Mouse (Mus musculus) urinary bladder, postnatal 4 days (tissue): Measurements from ENCODE around the gene Mgat4a.

Experiments
- DNase-seq, 2 experiments: peaks; one replicate each; pipeline ENCODE4 v3.0.0; 2021 to 2022; ENCODE audit warnings: low spot score in 2 of 2

Gene Mgat4a

DNA sequence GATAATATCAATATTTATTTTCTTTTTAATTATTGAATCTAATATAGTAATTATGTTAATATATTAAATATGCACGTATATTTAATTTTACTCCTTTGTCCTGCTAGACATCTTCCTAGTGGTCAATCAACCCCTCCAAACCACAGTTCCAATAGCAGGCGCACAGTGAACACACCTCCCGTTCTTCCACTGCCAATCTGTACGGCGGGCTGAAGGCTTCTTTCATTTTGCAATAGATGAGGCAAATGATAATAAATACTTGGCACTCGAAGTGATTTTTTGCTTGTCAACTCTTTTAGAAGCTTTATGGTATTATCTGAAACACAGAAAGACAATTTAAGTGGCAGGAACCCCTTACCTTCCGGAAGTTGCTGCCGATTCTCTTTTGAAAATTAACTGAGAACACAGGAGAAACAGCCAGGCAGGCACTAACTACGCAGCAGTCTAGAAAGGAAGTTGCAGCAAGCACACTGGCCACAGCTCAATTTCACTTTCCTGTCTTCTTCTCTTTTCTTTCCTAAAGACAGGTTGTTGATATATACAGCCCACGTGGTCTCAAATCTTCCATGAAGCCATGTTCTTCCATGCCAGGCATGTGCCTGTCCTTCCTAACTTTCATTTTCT is 45.0 kb downstream of the Mgat4a start:
- DNase-seq: no peak

- DNase-seq: no peak
Observed at GRCm38 (mm10) chr1:37495104-37495503, 45.7 kb downstream of the Mgat4a start.

DNA sequence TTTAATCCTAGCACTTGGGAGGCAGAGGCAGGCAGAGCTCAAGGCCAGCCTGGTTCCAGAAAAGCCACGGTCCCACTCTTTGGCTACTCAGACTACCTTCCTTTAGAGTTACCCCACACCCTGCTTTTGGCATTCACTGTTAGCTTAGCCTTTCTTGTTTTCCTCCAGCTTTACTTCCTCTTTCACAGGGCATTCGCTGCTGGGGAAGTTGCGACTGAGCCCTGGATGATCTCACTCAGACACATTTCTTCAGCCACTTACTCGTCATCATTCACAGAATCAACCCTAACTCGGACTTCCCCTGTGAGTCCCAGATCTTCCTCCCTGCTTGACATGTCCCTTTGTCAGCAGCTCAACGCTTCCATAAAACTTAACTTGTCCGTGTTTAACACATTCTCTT is 49.1 kb downstream of the Mgat4a start:
- no peak for DNase-seq

DNA sequence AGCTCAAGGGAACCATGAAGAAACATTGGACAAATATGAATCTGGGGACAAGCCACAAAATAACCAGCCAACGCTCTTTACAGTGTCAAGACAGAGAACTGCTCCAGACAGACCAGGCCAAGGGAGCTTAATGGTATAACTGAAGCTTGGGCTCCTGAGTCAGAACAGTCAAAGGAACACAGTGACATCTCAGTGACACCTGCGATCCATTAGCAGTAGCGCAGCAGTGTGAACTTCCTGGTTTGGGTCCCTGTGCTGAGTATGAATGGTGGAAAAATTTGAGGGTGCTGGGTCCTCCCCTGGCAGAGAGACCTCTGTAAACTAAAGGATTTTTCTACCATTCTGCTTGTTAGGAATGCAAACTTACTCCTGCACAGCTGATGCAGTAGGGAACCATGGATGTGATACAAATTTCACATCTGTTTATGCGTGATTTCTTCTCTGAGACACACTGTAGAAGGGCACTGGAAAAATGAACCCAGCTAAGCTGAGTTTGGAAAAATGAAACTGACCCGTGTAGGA is 50.1 kb downstream of the Mgat4a start:
- DNase-seq: no peak

DNA sequence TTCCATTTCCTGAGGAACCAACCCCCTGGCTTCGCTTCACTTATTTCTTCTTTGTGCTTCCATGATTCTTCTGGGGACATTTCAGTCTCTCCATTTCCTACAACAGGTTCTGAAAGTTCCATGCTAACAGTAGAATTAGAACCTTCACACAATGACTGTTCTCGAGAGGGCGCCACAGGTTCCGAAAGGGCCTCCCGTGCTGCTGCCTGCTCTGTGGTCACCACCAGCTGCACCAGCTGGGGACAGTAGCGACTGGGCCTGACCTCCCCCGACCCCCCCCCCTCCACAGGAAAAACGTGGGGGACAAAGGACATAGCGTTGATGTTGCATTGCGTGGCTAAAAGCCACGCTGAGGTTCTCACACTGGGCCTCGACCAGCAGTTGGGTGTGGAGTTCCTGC is 52.3 kb downstream of the Mgat4a start:
- no peak for DNase-seq

- DNase-seq: no peak
Observed at GRCm38 (mm10) chr1:37486994-37487393, 53.8 kb downstream of the Mgat4a start.

DNA sequence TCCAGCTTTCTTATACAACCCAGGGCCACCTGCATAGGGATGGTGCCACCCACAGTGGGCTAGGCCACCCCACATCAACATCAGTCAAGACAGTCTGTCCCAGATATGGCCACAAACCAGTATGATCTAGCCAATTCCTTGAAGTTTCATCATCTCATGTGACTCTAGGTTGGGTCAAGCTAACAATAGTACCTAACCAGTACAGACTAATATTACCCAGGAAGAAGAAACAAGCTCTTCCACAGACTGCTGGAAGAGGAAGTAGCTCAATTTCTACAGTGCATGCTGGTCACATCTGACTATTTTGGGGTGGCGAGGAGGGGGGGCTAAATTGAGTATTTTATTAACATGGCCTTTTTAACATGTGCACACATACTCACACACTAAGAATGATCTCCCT is 54.4 kb downstream of the Mgat4a start:
- DNase-seq: no peak

- no peak for DNase-seq
Observed at GRCm38 (mm10) chr1:37484612-37485011, 56.2 kb downstream of the Mgat4a start.

DNA sequence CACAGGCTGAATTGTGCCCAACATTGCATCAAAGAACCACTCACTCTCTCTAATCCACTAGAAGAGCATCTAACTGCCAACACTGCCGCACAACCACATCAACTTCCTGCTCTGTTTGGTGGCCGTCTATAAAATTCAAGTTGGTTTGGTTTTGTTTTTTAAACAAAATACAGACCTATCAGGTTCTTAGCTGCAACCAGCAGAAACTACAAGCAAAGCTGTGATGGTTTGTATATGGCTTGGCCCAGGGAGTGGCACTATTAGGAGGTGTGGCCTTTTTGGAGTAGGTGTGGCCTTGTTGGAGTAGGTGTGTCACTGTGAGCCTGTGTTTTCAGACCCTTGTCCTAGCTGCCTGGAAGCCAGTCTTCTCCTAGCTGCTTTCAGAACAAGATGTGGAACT is 59.5 kb downstream of the Mgat4a start:
- no peak for DNase-seq

DNA sequence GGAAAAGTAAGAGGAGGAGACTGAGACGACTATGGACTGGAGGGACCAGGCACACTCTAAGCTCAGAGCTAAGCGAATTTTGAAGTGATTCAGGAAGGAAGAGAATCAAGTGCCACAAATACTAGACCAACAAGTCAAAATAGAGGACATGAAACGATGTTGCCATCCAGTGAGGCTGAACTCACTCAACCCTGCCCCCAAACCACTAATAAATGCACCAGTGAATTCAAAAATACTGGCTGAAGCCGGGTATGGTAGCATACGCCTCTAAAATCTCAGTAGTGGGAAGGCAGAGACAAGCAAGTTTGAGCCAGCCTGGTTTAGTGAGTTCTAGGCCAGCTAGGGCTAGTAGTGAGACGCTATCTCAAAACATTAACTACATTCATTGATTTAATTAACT is 60.1 kb downstream of the Mgat4a start:
- no peak for DNase-seq

DNA sequence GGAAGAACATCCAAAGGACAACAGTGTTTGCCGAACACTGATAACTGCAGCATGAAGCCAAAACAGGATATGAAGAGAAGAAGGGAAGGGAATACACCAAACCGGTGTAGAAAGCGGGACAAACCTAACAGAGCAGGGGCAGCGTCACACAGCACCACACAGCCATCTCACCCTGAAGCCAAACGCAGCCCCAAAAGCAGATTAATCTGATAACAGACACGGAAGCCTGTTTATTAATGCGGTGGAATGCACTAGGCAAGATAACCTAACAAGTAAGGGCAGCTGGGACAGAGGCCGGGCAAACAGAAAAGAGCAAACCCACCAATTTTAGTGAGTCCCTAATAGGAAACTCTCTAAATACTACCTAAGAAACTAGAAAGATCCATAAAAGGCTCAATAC is 61.1 kb downstream of the Mgat4a start:
- DNase-seq: no peak

- no peak for DNase-seq
Observed at GRCm38 (mm10) chr1:37479074-37479473, 61.7 kb downstream of the Mgat4a start.

- no peak for DNase-seq
Observed at GRCm38 (mm10) chr1:37478416-37478815, 62.4 kb downstream of the Mgat4a start.

GRCm38 (mm10) chr1:37477928-37478327 is 62.9 kb downstream of the Mgat4a start:
- DNase-seq: no peak

- no peak for DNase-seq
Observed at GRCm38 (mm10) chr1:37477250-37477649, 63.6 kb downstream of the Mgat4a start.

GRCm38 (mm10) chr1:37475312-37475711 is 65.5 kb downstream of the Mgat4a start:
- no peak for DNase-seq

GRCm38 (mm10) chr1:37474634-37475190 is 66.1 kb downstream of the Mgat4a start:
- no peak for DNase-seq

DNA sequence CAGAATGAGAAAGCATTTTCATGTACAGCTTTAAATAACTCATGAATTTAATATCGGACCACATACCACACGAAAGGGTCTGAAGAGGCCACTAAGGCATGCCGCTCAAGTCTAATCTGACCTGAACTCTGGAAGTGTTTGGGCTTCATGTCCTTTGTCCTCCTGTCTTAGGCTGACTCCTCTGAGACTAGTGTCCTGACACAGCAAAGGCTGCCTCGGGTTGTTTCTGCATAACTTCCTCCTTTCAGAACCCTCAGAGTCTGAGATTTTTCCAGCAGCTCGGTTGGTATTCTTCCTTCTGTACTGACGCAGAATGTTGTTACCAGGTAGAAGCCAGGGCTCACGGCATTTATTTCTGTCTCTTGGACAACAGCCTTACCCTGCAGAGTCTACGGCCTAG is 66.8 kb downstream of the Mgat4a start:
- no peak for DNase-seq

DNA sequence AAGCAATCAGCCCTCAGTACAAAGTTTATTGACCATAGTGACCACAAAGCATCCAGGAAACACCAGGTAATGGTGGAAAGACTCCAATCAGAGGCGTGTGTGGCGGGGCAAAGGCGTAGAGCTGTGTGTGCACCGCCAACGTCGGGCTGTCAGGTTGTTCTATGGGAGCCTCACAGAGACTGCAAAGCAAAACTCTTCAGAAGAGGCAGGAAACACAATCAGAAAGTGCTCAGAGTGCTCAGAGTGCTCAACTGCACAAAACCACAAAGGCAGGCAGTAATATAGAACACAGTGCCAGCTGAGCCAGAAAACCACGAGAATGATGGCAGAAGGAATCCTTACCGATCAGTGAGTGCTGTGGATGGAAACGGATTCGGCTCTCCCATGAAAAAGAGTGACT is 67.6 kb downstream of the Mgat4a start:
- DNase-seq: no peak

GRCm38 (mm10) chr1:37471179-37472148 is 69.4 kb downstream of the Mgat4a start:
- no peak for DNase-seq

DNA sequence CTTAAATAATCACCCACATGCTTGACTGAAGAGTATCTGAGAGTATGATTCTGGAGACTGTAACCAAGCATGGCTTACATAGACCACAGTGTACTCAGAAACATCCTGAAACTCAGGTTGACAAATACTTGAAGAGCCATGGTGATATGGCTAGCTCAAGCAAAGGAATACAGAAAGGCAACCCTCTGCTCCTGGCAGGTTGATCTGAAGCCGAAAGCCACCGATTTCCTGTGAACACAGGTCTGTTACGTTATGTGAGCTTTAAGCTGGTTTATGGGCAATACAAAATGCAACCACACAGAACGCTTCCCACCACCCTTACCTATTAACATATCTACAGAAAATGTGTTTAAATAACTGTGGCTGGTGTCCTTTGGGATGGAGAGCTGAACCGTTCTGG is 71.8 kb downstream of the Mgat4a start:
- DNase-seq: no peak

GRCm38 (mm10) chr1:37467806-37468205 is 73.0 kb downstream of the Mgat4a start:
- DNase-seq: no peak
